Mouse (Mus musculus): ENCODE data around the gene Phactr1. TPM values are rescaled to one million over a fixed set of nuclear protein-coding genes. Genes with fewer than 3 reads are reported as not detected.

Phactr1 gene
- total and polyA plus RNA-seq, 3 experiments: not detected

GRCm38 (mm10) chr13:43042766-43043165, 362.3 kb downstream of the Phactr1 start:
- TF ChIP-seq BHLHE40 (IDR thresholded peaks at IDR 0.05; ENCODE audit: borderline replicate concordance, low read depth, low read length) (no peak), POLR2A (IDR thresholded peaks at IDR 0.05; ENCODE audit: control insufficient read depth in 1 of 2, insufficient read depth in 1 of 2, low read depth in 1 of 2, low read length in 2 of 2, poor library complexity in 1 of 2) (no peak), JUND (IDR thresholded peaks at IDR 0.05; ENCODE audit: low read depth, low read length) (no peak), GABPA (IDR thresholded peaks at IDR 0.05; ENCODE audit: low read depth, low read length) (no peak)
- Histone ChIP-seq H3K9me3 (replicated peaks; ENCODE audit: insufficient read depth, low read length) (no peaks in the 10 kb centered on the region), H3K79me2 (ENCODE audit: control insufficient read depth, insufficient read depth, low read length, poor library complexity) (no peaks in the 10 kb centered on the region), H3K4me1 (ENCODE audit: control insufficient read depth in 1 of 2, insufficient read depth in 2 of 2, low read length in 2 of 2) (no peaks in the 10 kb centered on the region), H3K9ac (ENCODE audit: control insufficient read depth, low read depth, low read length, poor library complexity, severe bottlenecking) (no peak overlapping the region), H3K27me3 (ENCODE audit: control insufficient read depth in 1 of 2, insufficient read depth in 2 of 2, low read length in 2 of 2) (no peaks in the 10 kb centered on the region), H3K27ac (ENCODE audit: control insufficient read depth, low read depth, low read length) (no peak overlapping the region), H3K4me3 (ENCODE audit: control insufficient read depth in 1 of 2, insufficient read depth in 1 of 2, low read depth in 2 of 2, low read length in 2 of 2) (no peak overlapping the region), H3K36me3 (ENCODE audit: control insufficient read depth in 1 of 2, insufficient read depth in 2 of 2, low read length in 2 of 2) (no peaks in the 10 kb centered on the region)
- no peak for DNase-seq (ENCODE audit: low read depth, low spot score)

GRCm38 (mm10) chr13:43048553-43048952, 368.1 kb downstream of the Phactr1 start:
- no peaks in the 10 kb centered on the region for H3K79me2 ChIP-seq (ENCODE audit: control insufficient read depth, insufficient read depth, low read length, poor library complexity)
- H3K9me3 ChIP-seq (replicated peaks; ENCODE audit: insufficient read depth, low read length): no peaks in the 10 kb centered on the region
- no peaks in the 10 kb centered on the region for H3K27me3 ChIP-seq (ENCODE audit: control insufficient read depth in 1 of 2, insufficient read depth in 2 of 2, low read length in 2 of 2)
- H3K4me3 ChIP-seq (ENCODE audit: control insufficient read depth in 1 of 2, insufficient read depth in 1 of 2, low read depth in 2 of 2, low read length in 2 of 2): no peak overlapping the region
- no peak overlapping the region for H3K9ac ChIP-seq (ENCODE audit: control insufficient read depth, low read depth, low read length, poor library complexity, severe bottlenecking)
- no peak for TF ChIP-seq POLR2A (IDR thresholded peaks at IDR 0.05; ENCODE audit: control insufficient read depth in 1 of 2, insufficient read depth in 1 of 2, low read depth in 1 of 2, low read length in 2 of 2, poor library complexity in 1 of 2)
- TF ChIP-seq BHLHE40 (IDR thresholded peaks at IDR 0.05; ENCODE audit: borderline replicate concordance, low read depth, low read length): no peak
- no peak for TF ChIP-seq ETS1 (IDR thresholded peaks at IDR 0.05; ENCODE audit: low read depth, low read length)
- TF ChIP-seq GABPA (IDR thresholded peaks at IDR 0.05; ENCODE audit: low read depth, low read length): no peak
- no peak for TF ChIP-seq NELFE (IDR thresholded peaks at IDR 0.05; ENCODE audit: low read depth, low read length)
- no peak for TF ChIP-seq ZNF384 (IDR thresholded peaks at IDR 0.05; ENCODE audit: low read depth, low read length)
- TF ChIP-seq ZC3H11A (IDR thresholded peaks at IDR 0.05; ENCODE audit: low read depth, low read length): no peak
- no peak for TF ChIP-seq SMC3 (IDR thresholded peaks at IDR 0.05; ENCODE audit: low read depth, low read length)
- TF ChIP-seq RCOR1 (IDR thresholded peaks at IDR 0.05; ENCODE audit: low read depth, low read length): no peak
- no peak for TF ChIP-seq USF2 (IDR thresholded peaks at IDR 0.05; ENCODE audit: borderline replicate concordance in 1 of 2, insufficient read depth in 1 of 2, low read depth in 1 of 2, low read length in 2 of 2)
- no peak for TF ChIP-seq HCFC1 (IDR thresholded peaks at IDR 0.05; ENCODE audit: low read depth, low read length)
- H3K4me1 ChIP-seq (ENCODE audit: control insufficient read depth in 1 of 2, insufficient read depth in 2 of 2, low read length in 2 of 2): no peaks in the 10 kb centered on the region
- no peak for DNase-seq (ENCODE audit: low read depth, low spot score)
- no peaks in the 10 kb centered on the region for H3K36me3 ChIP-seq (ENCODE audit: control insufficient read depth in 1 of 2, insufficient read depth in 2 of 2, low read length in 2 of 2)
- H3K27ac ChIP-seq (ENCODE audit: control insufficient read depth, low read depth, low read length): no peak overlapping the region

GRCm38 (mm10) chr13:43053201-43053600, 372.8 kb downstream of the Phactr1 start:
- no peak overlapping the region for H3K27ac ChIP-seq (ENCODE audit: control insufficient read depth, low read depth, low read length)
- DNase-seq (ENCODE audit: low read depth, low spot score): peak; percentile 8
- no peaks in the 10 kb centered on the region for H3K27me3 ChIP-seq (ENCODE audit: control insufficient read depth in 1 of 2, insufficient read depth in 2 of 2, low read length in 2 of 2)
- H3K9me3 ChIP-seq (replicated peaks; ENCODE audit: insufficient read depth, low read length): no peaks in the 10 kb centered on the region
- H3K36me3 ChIP-seq (ENCODE audit: control insufficient read depth in 1 of 2, insufficient read depth in 2 of 2, low read length in 2 of 2): no peaks in the 10 kb centered on the region
- TF ChIP-seq HCFC1 (IDR thresholded peaks at IDR 0.05; ENCODE audit: low read depth, low read length) (no peak), GATA1 (IDR thresholded peaks at IDR 0.05; ENCODE audit: low read depth, low read length) (no peak), KAT2A (conservative IDR thresholded peaks at IDR 0.05; ENCODE audit: low read depth, low read length) (no peak), TCF12 (IDR thresholded peaks at IDR 0.05; ENCODE audit: low read depth, low read length) (no peak), BHLHE40 (IDR thresholded peaks at IDR 0.05; ENCODE audit: borderline replicate concordance, low read depth, low read length) (no peak), CHD1 (IDR thresholded peaks at IDR 0.05; ENCODE audit: low read depth, low read length) (no peak), NELFE (IDR thresholded peaks at IDR 0.05; ENCODE audit: low read depth, low read length) (no peak), POLR2AphosphoS2 (IDR thresholded peaks at IDR 0.05; ENCODE audit: low read length) (no peak), MAX (IDR thresholded peaks at IDR 0.05; ENCODE audit: low read length) (no peak), JUND (IDR thresholded peaks at IDR 0.05; ENCODE audit: low read depth, low read length) (no peak), MYB (IDR thresholded peaks at IDR 0.05; ENCODE audit: low read depth, low read length) (no peak), MAZ (IDR thresholded peaks at IDR 0.05; ENCODE audit: low read depth, low read length) (no peak), MEF2A (IDR thresholded peaks at IDR 0.05; ENCODE audit: extremely low read depth, insufficient replicate concordance, low read depth, low read length, poor library complexity, severe bottlenecking) (no peak), CTCF (IDR thresholded peaks at IDR 0.05 in 2 of 3, conservative IDR thresholded peaks at IDR 0.05 in 1 of 3; ENCODE audit: control insufficient read depth in 1 of 3, insufficient read depth in 1 of 3, low read depth in 2 of 3, low read length in 3 of 3, poor library complexity in 1 of 3, severe bottlenecking in 1 of 3) (peak in 2 of 3 experiments; percentile 14 to 43; a peak in 3 of 6 replicates), RAD21 (IDR thresholded peaks at IDR 0.05; ENCODE audit: low read depth, low read length) (peak; percentile 7)
- H3K79me2 ChIP-seq (ENCODE audit: control insufficient read depth, insufficient read depth, low read length, poor library complexity): no peaks in the 10 kb centered on the region
- H3K9ac ChIP-seq (ENCODE audit: control insufficient read depth, low read depth, low read length, poor library complexity, severe bottlenecking): no peak overlapping the region
- no peaks in the 10 kb centered on the region for H3K4me1 ChIP-seq (ENCODE audit: control insufficient read depth in 1 of 2, insufficient read depth in 2 of 2, low read length in 2 of 2)
- no peak overlapping the region for H3K4me3 ChIP-seq (ENCODE audit: control insufficient read depth in 1 of 2, insufficient read depth in 1 of 2, low read depth in 2 of 2, low read length in 2 of 2)
